In the genomic region with DNA sequence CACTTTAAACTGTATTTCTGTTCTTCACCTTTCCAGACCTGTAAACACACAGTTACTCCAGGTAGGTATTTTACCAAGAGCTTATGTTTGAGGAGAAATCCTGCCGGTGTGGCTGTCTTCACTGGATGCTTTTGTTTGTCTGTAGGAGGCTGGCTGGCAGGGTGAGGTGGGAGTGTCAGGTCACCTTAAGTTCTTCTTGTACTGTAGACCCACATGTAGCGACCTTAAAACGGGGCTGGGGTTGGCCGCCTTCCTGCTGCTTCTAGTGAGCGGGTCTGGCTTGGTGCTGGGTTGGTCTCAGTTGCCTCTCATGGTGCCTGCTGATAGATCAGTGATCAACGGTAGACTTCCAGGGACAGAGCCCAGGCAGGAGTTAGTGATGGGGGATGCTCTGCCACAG, we compare ENCODE assay signal across 13 mouse cellular contexts.
DNase-seq lines count a peak whose midpoint lies in the region; ATAC-seq and TF ChIP-seq lines count a peak whose summit lies in the region.
"Had no signal": no experiment of that assay in that cellular context is flagged by ENCODE, and none has a peak within 500 bp of the region (broad histone marks: within the 10 kb centered on the region; RNA-seq: fewer than 3 reads in every experiment).

No protein-coding gene starts in this region.

- H3K4me2 ChIP-seq in heart, embryonic 15.5 days = no peak overlapping the region
- H3K4me2 ChIP-seq in limb, embryonic 15.5 days = no peak overlapping the region
- H3K4me2 ChIP-seq: embryonic facial prominence, embryonic 13.5 days; forebrain, embryonic 12.5 days; liver, embryonic 12.5 days had no signal

- no peaks in the 10 kb centered on the region for H3K9me3 ChIP-seq in heart, embryonic 15.5 days (replicated peaks)
- no peaks in the 10 kb centered on the region for H3K9me3 ChIP-seq in limb, embryonic 15.5 days
- no peaks in the 10 kb centered on the region for H3K9me3 ChIP-seq in limb, embryonic 10.5 days (replicated peaks)
- H3K9me3 ChIP-seq: embryonic facial prominence, embryonic 13.5 days; forebrain, embryonic 12.5 days; liver, embryonic 12.5 days had no signal

- H3K79me3 ChIP-seq in C2C12 (ENCODE audit: low read depth) = peaks cover 33% of the 10 kb centered on the region

- H3K36me3 ChIP-seq in heart, embryonic 15.5 days = no peaks in the 10 kb centered on the region
- H3K36me3 ChIP-seq in limb, embryonic 15.5 days = no peaks in the 10 kb centered on the region
- peaks cover 48% of the 10 kb centered on the region for H3K36me3 ChIP-seq in limb, embryonic 10.5 days
- peaks cover 10% of the 10 kb centered on the region for H3K36me3 ChIP-seq in C2C12 (ENCODE audit: control insufficient read depth, insufficient read depth)

- no peak overlapping the region for H3ac ChIP-seq in C2C12 (ENCODE audit: control insufficient read depth, insufficient read length, low read depth)

- WGBS in heart, embryonic 15.5 days = 51% methylated on average over 6 of the region's 6 CpGs
- 76% methylated on average over 6 of the region's 6 CpGs for WGBS in limb, embryonic 15.5 days
- WGBS in limb, embryonic 10.5 days = 83% methylated on average over 6 of the region's 6 CpGs

- no peak for DNase-seq in heart, adult 11 months
- no peak for DNase-seq in limb, embryonic 10.5 days (ENCODE audit: low spot score)
- DNase-seq in NIH3T3 (ENCODE audit: low read depth) = peak; percentile 32
- DNase-seq in ovary, postnatal 10 days (ENCODE audit: low spot score) = no peak
- DNase-seq: cerebellum, adult 18-20 months; midbrain, embryonic 14.5 days; thymus, adult 18-20 months had no signal

- ATAC-seq in heart, embryonic 15.5 days (replicated peaks; ENCODE audit: insufficient number of reproducible peaks, insufficient read depth, low FRiP score, low read depth) = no peak
- ATAC-seq in limb, embryonic 15.5 days (ENCODE audit: insufficient number of reproducible peaks, low FRiP score, low TSS enrichment, low read depth) = no peak
- ATAC-seq: liver, embryonic 12.5 days had no signal

- H3K79me2 ChIP-seq in C2C12 (ENCODE audit: control insufficient read depth, insufficient read depth) = peaks cover 63% of the 10 kb centered on the region

- no peak for TF ChIP-seq CTCF in C2C12 (IDR thresholded peaks at IDR 0.05; ENCODE audit: control insufficient read depth, insufficient read depth, insufficient read length)

- no peak overlapping the region for H3K9ac ChIP-seq in heart, embryonic 15.5 days
- H3K9ac ChIP-seq in limb, embryonic 15.5 days = no peak overlapping the region
- H3K9ac ChIP-seq: embryonic facial prominence, embryonic 13.5 days; forebrain, embryonic 12.5 days; liver, embryonic 12.5 days had no signal

- peak overlapping the region; percentile 77 for H3K27ac ChIP-seq in heart, embryonic 15.5 days
- peak overlapping the region; percentile 18; the same call in 1 of the 2 replicates for H3K27ac ChIP-seq in limb, embryonic 15.5 days
- no peak overlapping the region for H3K27ac ChIP-seq in limb, embryonic 10.5 days
- H3K27ac ChIP-seq: embryonic facial prominence, embryonic 13.5 days; forebrain, embryonic 12.5 days; liver, embryonic 12.5 days had no signal

- H3K4me3 ChIP-seq in heart, embryonic 15.5 days = no peak overlapping the region
- no peak overlapping the region for H3K4me3 ChIP-seq in limb, embryonic 15.5 days
- H3K4me3 ChIP-seq in limb, embryonic 10.5 days = no peak overlapping the region
- H3K4me3 ChIP-seq in C2C12 (ENCODE audit: insufficient read depth, poor library complexity, severe bottlenecking) = peak overlapping the region; percentile 18
- H3K4me3 ChIP-seq: embryonic facial prominence, embryonic 13.5 days; forebrain, embryonic 12.5 days; liver, embryonic 12.5 days had no signal

- no peaks in the 10 kb centered on the region for H3K27me3 ChIP-seq in heart, embryonic 15.5 days
- H3K27me3 ChIP-seq in limb, embryonic 15.5 days = no peaks in the 10 kb centered on the region
- H3K27me3 ChIP-seq in limb, embryonic 10.5 days (ENCODE audit: low read depth, poor library complexity, severe bottlenecking) = no peaks in the 10 kb centered on the region
- H3K27me3 ChIP-seq in C2C12 (ENCODE audit: control insufficient read depth, insufficient read depth, insufficient read length) = no peaks in the 10 kb centered on the region
- H3K27me3 ChIP-seq: embryonic facial prominence, embryonic 13.5 days; forebrain, embryonic 12.5 days; liver, embryonic 12.5 days had no signal

- H3K4me1 ChIP-seq in heart, embryonic 15.5 days (replicated peaks) = peaks cover 75% of the 10 kb centered on the region
- H3K4me1 ChIP-seq in limb, embryonic 15.5 days = peaks cover 50% of the 10 kb centered on the region
- H3K4me1 ChIP-seq in limb, embryonic 10.5 days = peaks cover 27% of the 10 kb centered on the region

TF ChIP-seq in C2C12, 6 proteins besides CTCF, POLR2A, EP300 and RAD21:
- TF ChIP-seq MYOD1 (IDR thresholded peaks at IDR 0.05; ENCODE audit: control insufficient read depth, insufficient read length, low read depth) (no peak), CEBPB (IDR thresholded peaks at IDR 0.05; ENCODE audit: low read depth) (no peak), FOSL1 (IDR thresholded peaks at IDR 0.05; ENCODE audit: insufficient read depth, low read length, poor library complexity, severe bottlenecking) (no peak), MAX (IDR thresholded peaks at IDR 0.05) (no peak), MYOG (IDR thresholded peaks at IDR 0.05; ENCODE audit: control insufficient read depth, extremely low read depth, insufficient read length) (no peak), USF1 (IDR thresholded peaks at IDR 0.05; ENCODE audit: low read depth) (no peak)
